Mouse (Mus musculus) intestine, embryonic 14.5 days (tissue): ENCODE measurements around the gene Cyb5r3. TPM values are rescaled to one million over a fixed set of nuclear protein-coding genes. Genes with fewer than 3 reads are reported as not detected.
A peak's percentile ranks its signal among the peaks of the same experiment; 100 is the strongest.

Source experiments
- ATAC-seq: fragments of 200-750 bp; cut with Nextera tagmentation; replicated peaks from 2 replicates; pipeline ENCODE4 v1.8.0; 2017; ENCODE audit warnings: low read depth, moderate number of reproducible peaks, moderate TSS enrichment, moderate library complexity; ENCODE audit not compliant: low FRiP score, low TSS enrichment
- DNase-seq: peaks from one replicate; pipeline ENCODE4 v3.0.0-alpha.2; 2018; ENCODE audit warnings: low spot score
- H3K27ac ChIP-seq: fragments of 300-500 bp; sonication (generic); 2 replicates; pipeline ENCODE4 v1.5.1; 2014; ENCODE audit warnings: low read depth, mild to moderate bottlenecking, control low read depth
- H3K27me3 ChIP-seq: fragments of 300-500 bp; sonication (generic); replicated peaks from 2 replicates; pipeline ENCODE4 v1.6.1; 2014; ENCODE audit warnings: low read length, control low read depth; ENCODE audit not compliant: control insufficient read depth, insufficient read depth
- H3K36me3 ChIP-seq: fragments of 300-500 bp; sonication (generic); 2 replicates; pipeline ENCODE4 v1.6.1; 2014; ENCODE audit warnings: low read length, control low read depth; ENCODE audit not compliant: control insufficient read depth, insufficient read depth
- H3K4me1 ChIP-seq: fragments of 300-500 bp; sonication (generic); replicated peaks from 2 replicates; pipeline ENCODE4 v1.6.1; 2014; ENCODE audit warnings: low read length, control low read depth, mixed read lengths; ENCODE audit not compliant: control insufficient read depth, insufficient read depth
- H3K4me2 ChIP-seq: fragments of 300-500 bp; sonication (generic); 2 replicates; pipeline ENCODE4 v1.6.1; 2014; ENCODE audit warnings: low read length
- H3K4me3 ChIP-seq: fragments of 300-500 bp; sonication (generic); 2 replicates; pipeline ENCODE4 v1.5.1; 2014; ENCODE audit warnings: low read depth, low read length, control low read depth, mixed read lengths
- H3K9ac ChIP-seq: fragments of 300-500 bp; sonication (generic); 2 replicates; pipeline ENCODE4 v1.6.1; 2014; ENCODE audit warnings: mild to moderate bottlenecking, low read length
- H3K9me3 ChIP-seq: fragments of 300-500 bp; sonication (generic); 2 replicates; pipeline ENCODE4 v1.6.1; 2016; ENCODE audit warnings: low read length, control low read depth; ENCODE audit not compliant: control insufficient read depth
- WGBS: fragments of 180-500 bp; shearing (Covaris S2); extraction: QIAGEN DNeasy Blood & Tissue Kit; methylation state at CpG from one replicate; pipeline ENCODE4 v1.1.7; 2014; 5-methylcytosine and 5-hydroxymethylcytosine counted together
- polyA plus RNA-seq: library from polyadenylated mRNA; unstranded; fragments of >200 nt; fragmentation: Nextera tagmentation; extraction: Ambion mirVana; gene quantifications from 2 replicates; pipeline ENCODE4 v1.2.1, GENCODE M21; 2014

The Cyb5r3 gene
- polyA plus RNA-seq, 1 experiment from 2014 or later, result 168 TPM

GRCm38 (mm10) chr15:83171712-83172481 is 495 bp downstream of the Cyb5r3 start:
- ATAC-seq (peak; percentile 97), DNase-seq (peak; percentile 93)
- Histone ChIP-seq H3K27me3 (no peaks in the 10 kb centered on the region), H3K4me1 (peaks cover 26% of the 10 kb centered on the region), H3K4me2 (peak overlapping the region; percentile 86), H3K9me3 (no peaks in the 10 kb centered on the region), H3K36me3 (no peaks in the 10 kb centered on the region), H3K4me3 (peak overlapping the region; percentile 91), H3K9ac (peak overlapping the region; percentile 71), H3K27ac (peak overlapping the region; percentile 74)
- under 1% methylated on average over 67 of the region's 67 CpGs for whole genome bisulfite sequencing

- Histone ChIP-seq H3K4me2 (peak overlapping the region; percentile 86), H3K9ac (peak overlapping the region; percentile 71), H3K4me3 (peak overlapping the region; percentile 91), H3K27me3 (no peaks in the 10 kb centered on the region), H3K36me3 (no peaks in the 10 kb centered on the region), H3K27ac (no peak overlapping the region; the same call in 1 of the 2 replicates), H3K9me3 (no peaks in the 10 kb centered on the region), H3K4me1 (peaks cover 29% of the 10 kb centered on the region)
- DNase-seq (no peak), ATAC-seq (no peak)
- WGBS, result 47% methylated on average over 8 of the region's 8 CpGs
Measured at GRCm38 (mm10) chr15:83170956-83171659, 1.3 kb downstream of the Cyb5r3 start.

DNA sequence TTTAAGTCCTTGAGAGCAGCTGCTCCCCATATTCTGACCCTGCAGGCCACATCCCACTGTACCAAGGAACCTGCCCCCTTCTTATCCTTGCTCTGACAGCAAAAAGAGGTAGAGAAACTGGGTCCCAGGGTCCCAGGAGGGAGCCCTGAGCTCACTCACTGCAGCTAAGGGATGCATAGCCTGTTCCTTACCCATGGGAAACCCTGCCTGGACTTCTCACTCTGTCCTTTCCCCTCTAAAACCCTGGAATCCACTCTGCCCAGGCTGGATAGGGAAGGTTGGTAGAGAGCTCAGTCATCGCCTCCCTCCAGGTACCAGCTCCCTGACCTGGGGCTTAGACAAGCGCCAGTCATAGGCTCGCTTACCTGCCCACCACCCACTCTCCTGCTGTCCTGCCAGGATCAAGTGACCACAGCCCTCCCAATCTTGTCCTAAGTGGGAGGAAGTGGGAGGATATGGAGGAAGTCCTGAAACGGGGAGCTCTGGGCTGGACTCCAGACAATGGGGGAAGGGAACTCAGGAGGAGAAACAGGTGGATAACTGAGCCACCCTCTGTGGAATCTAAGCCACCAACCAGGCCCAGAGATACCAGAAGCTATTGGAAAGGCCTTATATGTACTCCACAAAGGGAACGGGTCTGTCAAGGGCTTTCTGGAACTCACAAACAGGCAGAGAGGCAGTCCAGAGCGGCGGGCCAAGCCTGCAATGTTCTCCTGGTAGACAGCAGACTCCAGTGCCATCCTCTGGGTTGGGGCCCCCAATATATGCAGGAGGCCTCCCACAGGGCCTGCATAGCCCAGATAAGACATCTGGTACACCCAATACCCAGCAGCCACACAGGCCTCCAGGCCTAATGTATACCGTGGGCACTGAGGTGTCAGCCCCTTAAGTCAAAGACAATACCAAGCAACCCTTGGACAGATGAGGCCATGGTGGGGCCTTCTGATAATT is 2.3 kb downstream of the Cyb5r3 start:
- no peak for ATAC-seq
- H3K9ac ChIP-seq, result no peak overlapping the region
- peaks cover 31% of the 10 kb centered on the region for H3K4me1 ChIP-seq
- no peak overlapping the region for H3K4me2 ChIP-seq
- no peak overlapping the region for H3K27ac ChIP-seq
- H3K4me3 ChIP-seq, result no peak overlapping the region
- H3K9me3 ChIP-seq, result no peaks in the 10 kb centered on the region
- no peak for DNase-seq
- 78% methylated on average over 8 of the region's 8 CpGs for WGBS
- H3K36me3 ChIP-seq, result peaks cover 2% of the 10 kb centered on the region; the same call in 1 of the 2 replicates
- H3K27me3 ChIP-seq, result no peaks in the 10 kb centered on the region

- Histone ChIP-seq H3K4me1 (peaks cover 32% of the 10 kb centered on the region), H3K9ac (no peak overlapping the region), H3K4me2 (no peak overlapping the region), H3K9me3 (no peaks in the 10 kb centered on the region), H3K27ac (no peak overlapping the region), H3K4me3 (no peak overlapping the region), H3K36me3 (peaks cover 2% of the 10 kb centered on the region; the same call in 1 of the 2 replicates), H3K27me3 (no peaks in the 10 kb centered on the region)
- 72% methylated on average over 7 of the region's 7 CpGs for WGBS
- ATAC-seq (no peak), DNase-seq (no peak)
Measured at GRCm38 (mm10) chr15:83168875-83169771, 3.3 kb downstream of the Cyb5r3 start.

GRCm38 (mm10) chr15:83168311-83168710 is 4.1 kb downstream of the Cyb5r3 start:
- peaks cover 2% of the 10 kb centered on the region; the same call in 1 of the 2 replicates for H3K36me3 ChIP-seq
- H3K9me3 ChIP-seq, result no peaks in the 10 kb centered on the region
- ATAC-seq (no peak), DNase-seq (no peak)
- H3K4me3 ChIP-seq, result no peak overlapping the region
- H3K4me1 ChIP-seq, result peaks cover 32% of the 10 kb centered on the region
- no peak overlapping the region for H3K9ac ChIP-seq
- H3K4me2 ChIP-seq, result no peak overlapping the region
- no peaks in the 10 kb centered on the region for H3K27me3 ChIP-seq
- 75% methylated on average over 3 of the region's 3 CpGs for WGBS
- no peak overlapping the region for H3K27ac ChIP-seq

DNA sequence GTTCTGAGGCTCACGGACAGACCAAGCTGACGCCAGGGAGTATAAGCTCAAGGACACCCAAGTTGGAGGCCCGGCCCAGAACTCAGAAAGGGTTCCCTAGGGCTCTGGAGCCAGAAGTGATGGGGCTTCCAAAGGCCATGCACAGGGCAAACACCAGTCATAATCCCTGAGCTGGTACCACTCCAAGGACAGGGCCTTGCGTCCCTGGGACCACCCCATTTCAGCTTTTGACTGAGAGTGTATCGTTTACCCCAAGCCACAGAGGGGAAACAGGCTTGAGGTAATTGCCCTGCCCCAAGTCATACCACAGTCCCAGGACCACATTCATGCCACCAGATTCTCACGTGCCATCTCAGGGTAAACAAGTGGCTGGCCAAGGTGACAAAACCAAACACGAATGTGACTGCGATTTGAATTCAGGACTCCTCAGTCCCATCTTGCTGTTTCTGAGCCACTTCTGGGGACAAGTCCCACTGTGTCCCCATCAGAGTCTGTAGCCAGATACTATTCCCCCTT is 4.8 kb downstream of the Cyb5r3 start:
- Histone ChIP-seq H3K4me1 (peaks cover 28% of the 10 kb centered on the region), H3K4me3 (no peak overlapping the region), H3K36me3 (peaks cover 2% of the 10 kb centered on the region; the same call in 1 of the 2 replicates), H3K9ac (no peak overlapping the region), H3K9me3 (no peaks in the 10 kb centered on the region), H3K27me3 (no peaks in the 10 kb centered on the region), H3K27ac (no peak overlapping the region), H3K4me2 (no peak overlapping the region)
- no peak for DNase-seq
- no peak for ATAC-seq
- 73% methylated on average over 8 of the region's 8 CpGs for WGBS

DNA sequence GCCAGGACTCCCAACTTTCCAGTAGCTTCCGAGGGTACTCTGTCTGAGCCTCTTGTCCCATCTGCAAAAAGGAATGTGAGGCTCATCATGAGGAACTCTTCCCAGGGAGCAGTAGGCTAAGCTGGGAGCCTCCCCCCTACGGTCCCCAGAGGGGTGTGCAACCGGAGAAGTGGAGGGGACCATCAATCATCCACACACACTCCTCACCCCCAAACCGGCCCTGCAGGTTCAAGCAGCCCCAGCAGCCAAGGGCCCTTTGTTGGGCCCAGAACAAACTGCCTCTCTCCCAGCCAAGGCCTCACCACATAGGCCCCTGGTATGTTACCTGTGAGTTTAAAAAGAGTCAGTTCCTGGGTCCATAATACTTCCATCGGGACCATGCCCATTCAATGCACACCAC is 5.3 kb downstream of the Cyb5r3 start:
- no peak for DNase-seq
- ATAC-seq, result no peak
- peaks cover 27% of the 10 kb centered on the region for H3K4me1 ChIP-seq
- peaks cover 2% of the 10 kb centered on the region; the same call in 1 of the 2 replicates for H3K36me3 ChIP-seq
- 48% methylated on average over 5 of the region's 5 CpGs for WGBS
- H3K4me3 ChIP-seq, result no peak overlapping the region
- no peak overlapping the region for H3K27ac ChIP-seq
- H3K9me3 ChIP-seq, result no peaks in the 10 kb centered on the region
- H3K27me3 ChIP-seq, result no peaks in the 10 kb centered on the region
- H3K9ac ChIP-seq, result no peak overlapping the region
- H3K4me2 ChIP-seq, result no peak overlapping the region
